Mouse (Mus musculus): ENCODE results near the gene Pttg1.

- TF ChIP-seq POLR2A (IDR thresholded peaks at IDR 0.05; ENCODE audit: borderline replicate concordance, extremely low read depth, low read depth, low read length) (no peak), CTCF (IDR thresholded peaks at IDR 0.05; ENCODE audit: insufficient read depth, low read length) (no peak)
These were observed 33.3 kb downstream of the Pttg1 start for GRCm38 (mm10) chr11:43392757-43393156.
